Mouse (Mus musculus): ENCODE measurements around the gene Traf4.

The Traf4 gene

GRCm38 (mm10) chr11:78182450-78182849 lies 17.1 kb upstream of the Traf4 start:
- DNase-seq: no peak

- DNase-seq: no peak
Measured at GRCm38 (mm10) chr11:78181830-78182357, 16.5 kb upstream of the Traf4 start.

GRCm38 (mm10) chr11:78180081-78180761 lies 14.8 kb upstream of the Traf4 start:
- DNase-seq: no peak

- DNase-seq: no peak
Measured at GRCm38 (mm10) chr11:78179438-78179999, 14.1 kb upstream of the Traf4 start.

GRCm38 (mm10) chr11:78178859-78179437 lies 13.6 kb upstream of the Traf4 start:
- DNase-seq: peak in 1 of 2 experiments; percentile 47

GRCm38 (mm10) chr11:78177903-78178858 lies 12.8 kb upstream of the Traf4 start:
- DNase-seq: peak; percentile 91 to 93

GRCm38 (mm10) chr11:78177437-78177836 lies 12.0 kb upstream of the Traf4 start:
- peak in 1 of 2 experiments; percentile 38 for DNase-seq

GRCm38 (mm10) chr11:78176905-78177331 lies 11.5 kb upstream of the Traf4 start:
- DNase-seq: no peak

GRCm38 (mm10) chr11:78176402-78176862 lies 11.0 kb upstream of the Traf4 start, which contains the start of the genes Nek8 and Tlcd1:
TSS of gene Nek8 (minus strand) at chr11:78176675.
TSS of gene Tlcd1 (plus strand) at chr11:78176711.
- DNase-seq: peak; percentile 81 to 82

- peak in 1 of 2 experiments; percentile 5 for DNase-seq
Measured at GRCm38 (mm10) chr11:78175771-78176401, 10.5 kb upstream of the Traf4 start.

- DNase-seq: no peak
Measured at GRCm38 (mm10) chr11:78174506-78174905, 9.1 kb upstream of the Traf4 start.

- peak in 1 of 2 experiments; percentile 12 for DNase-seq
Measured at GRCm38 (mm10) chr11:78172748-78173383, 7.5 kb upstream of the Traf4 start.

GRCm38 (mm10) chr11:78172034-78172747 lies 6.8 kb upstream of the Traf4 start:
- DNase-seq: no peak

GRCm38 (mm10) chr11:78171328-78171727 lies 5.9 kb upstream of the Traf4 start:
- DNase-seq: no peak

GRCm38 (mm10) chr11:78170306-78170705 lies 4.9 kb upstream of the Traf4 start:
- no peak for DNase-seq

GRCm38 (mm10) chr11:78168541-78169468 lies 3.4 kb upstream of the Traf4 start:
- DNase-seq: no peak

- no peak for DNase-seq
Measured at GRCm38 (mm10) chr11:78167257-78167959, 2.0 kb upstream of the Traf4 start.

GRCm38 (mm10) chr11:78166640-78167039 lies 1.3 kb upstream of the Traf4 start:
- DNase-seq: no peak

GRCm38 (mm10) chr11:78166161-78166560 lies 772 bp upstream of the Traf4 start:
- DNase-seq: no peak
